Mouse (Mus musculus) MEL (cell line): Measurements from ENCODE around the gene Mfsd7a. TPM values are rescaled to one million over a fixed set of nuclear protein-coding genes. Genes with fewer than 3 reads are reported as not detected.

Experiments
- DNase-seq: peaks from one replicate; pipeline ENCODE4 v3.0.0; 2011; ENCODE audit warnings: low read depth, low spot score
- H3K27ac ChIP-seq: 2 replicates; pipeline ENCODE4 v1.5.1; 2012; ENCODE audit warnings: low read depth, mild to moderate bottlenecking, control low read depth, low read length, moderate library complexity; ENCODE audit not compliant: control insufficient read depth
- H3K27me3 ChIP-seq, 2 experiments: fragments of 150-350 bp in 1 of 2; sonication (generic) in 1 of 2; 2 replicates each; pipeline ENCODE4 v1.6.1; 2012; ENCODE audit warnings: low read length in 2 of 2, mild to moderate bottlenecking in 2 of 2, improper control_type of control experiment in 1 of 2, moderate library complexity in 1 of 2; ENCODE audit not compliant: insufficient read depth in 2 of 2, control insufficient read depth in 1 of 2
- H3K36me3 ChIP-seq, 2 experiments: 2 replicates each; pipeline ENCODE4 v1.6.1; 2012 to 2014; ENCODE audit warnings: low read length in 2 of 2, improper control_type of control experiment in 1 of 2, inconsistent platforms in 1 of 2, mild to moderate bottlenecking in 1 of 2; ENCODE audit not compliant: insufficient read depth in 2 of 2, control insufficient read depth in 1 of 2
- H3K4me1 ChIP-seq, 2 experiments: fragments of 150-350 bp in 1 of 2; sonication (generic) in 1 of 2; 2 replicates each; pipeline ENCODE4 v1.6.1; 2012; ENCODE audit warnings: low read length in 2 of 2, improper control_type of control experiment in 1 of 2, mild to moderate bottlenecking in 1 of 2; ENCODE audit not compliant: insufficient read depth in 2 of 2, control insufficient read depth in 1 of 2
- H3K4me3 ChIP-seq, 2 experiments: fragments of 150-350 bp in 1 of 2; sonication (generic) in 1 of 2; 2 replicates each; pipeline ENCODE4 v1.5.1; 2012; ENCODE audit warnings: low read depth in 2 of 2, low read length in 2 of 2, mild to moderate bottlenecking in 2 of 2, moderate library complexity in 2 of 2, control low read depth in 1 of 2, improper control_type of control experiment in 1 of 2; ENCODE audit not compliant: control insufficient read depth in 1 of 2, insufficient read depth in 1 of 2
- H3K79me2 ChIP-seq: 2 replicates; pipeline ENCODE4 v1.6.1; 2012; ENCODE audit warnings: mild to moderate bottlenecking, low read length, moderate library complexity; ENCODE audit not compliant: control insufficient read depth, poor library complexity, insufficient read depth
- H3K9ac ChIP-seq: 2 replicates; pipeline ENCODE4 v1.6.1; 2012; ENCODE audit warnings: low read depth, mild to moderate bottlenecking, control low read depth, low read length, moderate library complexity; ENCODE audit not compliant: control insufficient read depth, poor library complexity, severe bottlenecking
- H3K9me3 ChIP-seq: fragments of 150-350 bp; sonication (generic); replicated peaks from 2 replicates; pipeline ENCODE4 v1.6.1; 2012; ENCODE audit warnings: mild to moderate bottlenecking, low read length, improper control_type of control experiment, moderate library complexity; ENCODE audit not compliant: insufficient read depth
- BHLHE40 ChIP-seq: IDR thresholded peaks from 2 replicates; pipeline ENCODE4 v1.6.1; 2012; ENCODE audit warnings: low read depth, mild to moderate bottlenecking, inconsistent platforms, low read length, improper control_type of control experiment, borderline replicate concordance
- CHD1 ChIP-seq: IDR thresholded peaks from 2 replicates; pipeline ENCODE4 v1.6.1; 2012; ENCODE audit warnings: low read depth, mild to moderate bottlenecking, inconsistent platforms, low read length, improper control_type of control experiment
- CTCF ChIP-seq, 3 experiments: IDR thresholded peaks in 2 of 3; conservative IDR thresholded peaks in 1 of 3; 2 replicates each; pipeline ENCODE4 v1.5.1; 2011 to 2012; ENCODE audit warnings: low read length in 3 of 3, low read depth in 2 of 3, mild to moderate bottlenecking in 2 of 3, improper control_type of control experiment in 1 of 3, inconsistent platforms in 1 of 3, mixed read lengths in 1 of 3, moderate library complexity in 1 of 3; ENCODE audit not compliant: control insufficient read depth in 1 of 3, insufficient read depth in 1 of 3, poor library complexity in 1 of 3, severe bottlenecking in 1 of 3
- E2F4 ChIP-seq: IDR thresholded peaks from 2 replicates; pipeline ENCODE4 v1.6.1; 2011; ENCODE audit warnings: low read depth, low read length, improper control_type of control experiment, borderline replicate concordance
- ELF1 ChIP-seq: IDR thresholded peaks from 2 replicates; pipeline ENCODE4 v1.6.1; 2014; ENCODE audit warnings: low read depth, mild to moderate bottlenecking, inconsistent platforms, low read length, improper control_type of control experiment, moderate library complexity
- EP300 ChIP-seq, 2 experiments: IDR thresholded peaks; 2 replicates each; pipeline ENCODE4 v1.6.1; 2011; ENCODE audit warnings: improper control_type of control experiment in 2 of 2, low read length in 2 of 2, low read depth in 1 of 2, mild to moderate bottlenecking in 1 of 2
- HCFC1 ChIP-seq: IDR thresholded peaks from 2 replicates; pipeline ENCODE4 v1.6.1; 2012; ENCODE audit warnings: low read depth, mild to moderate bottlenecking, inconsistent platforms, low read length, improper control_type of control experiment, moderate library complexity
- MAFK ChIP-seq: IDR thresholded peaks from 2 replicates; pipeline ENCODE4 v1.6.1; 2011; ENCODE audit warnings: low read depth, mild to moderate bottlenecking, low read length, improper control_type of control experiment, borderline replicate concordance
- MAX ChIP-seq: IDR thresholded peaks from 2 replicates; pipeline ENCODE4 v1.6.1; 2011; ENCODE audit warnings: low read length, improper control_type of control experiment
- MEF2A ChIP-seq: IDR thresholded peaks from 2 replicates; pipeline ENCODE4 v1.6.1; 2014; ENCODE audit warnings: low read depth, mild to moderate bottlenecking, inconsistent platforms, low read length, improper control_type of control experiment; ENCODE audit not compliant: poor library complexity, insufficient replicate concordance, severe bottlenecking; ENCODE audit errors: extremely low read depth
- MXI1 ChIP-seq: IDR thresholded peaks from 2 replicates; pipeline ENCODE4 v1.6.1; 2011; ENCODE audit warnings: mild to moderate bottlenecking, low read depth, low read length, improper control_type of control experiment
- NELFE ChIP-seq: IDR thresholded peaks from 2 replicates; pipeline ENCODE4 v1.6.1; 2011; ENCODE audit warnings: low read depth, low read length, improper control_type of control experiment
- NRF1 ChIP-seq: IDR thresholded peaks from 2 replicates; pipeline ENCODE4 v1.6.1; 2014; ENCODE audit warnings: low read depth, mild to moderate bottlenecking, inconsistent platforms, low read length, improper control_type of control experiment, moderate library complexity; ENCODE audit not compliant: poor library complexity, insufficient read depth, severe bottlenecking
- POLR2AphosphoS2 ChIP-seq: IDR thresholded peaks from 2 replicates; pipeline ENCODE4 v1.6.1; 2011; ENCODE audit warnings: low read length, improper control_type of control experiment
- RAD21 ChIP-seq: IDR thresholded peaks from 2 replicates; pipeline ENCODE4 v1.6.1; 2011; ENCODE audit warnings: mild to moderate bottlenecking, low read depth, low read length, improper control_type of control experiment
- RCOR1 ChIP-seq: IDR thresholded peaks from 2 replicates; pipeline ENCODE4 v1.6.1; 2012; ENCODE audit warnings: low read depth, mild to moderate bottlenecking, inconsistent platforms, low read length, improper control_type of control experiment
- SIN3A ChIP-seq: IDR thresholded peaks from 2 replicates; pipeline ENCODE4 v1.6.1; 2012; ENCODE audit warnings: low read length, improper control_type of control experiment, inconsistent platforms
- TAL1 ChIP-seq: IDR thresholded peaks from 2 replicates; pipeline ENCODE4 v1.6.1; 2012; ENCODE audit warnings: mild to moderate bottlenecking, inconsistent platforms, low read length, moderate library complexity, mixed read lengths
- TBP ChIP-seq: IDR thresholded peaks from 2 replicates; pipeline ENCODE4 v1.8.0; 2011; ENCODE audit warnings: low read depth, low read length, improper control_type of control experiment
- TCF12 ChIP-seq: IDR thresholded peaks from 2 replicates; pipeline ENCODE4 v1.6.1; 2014; ENCODE audit warnings: low read depth, mild to moderate bottlenecking, inconsistent platforms, low read length, improper control_type of control experiment, moderate library complexity
- UBTF ChIP-seq: IDR thresholded peaks from 2 replicates; pipeline ENCODE4 v1.6.1; 2012; ENCODE audit warnings: low read depth, mild to moderate bottlenecking, inconsistent platforms, low read length, improper control_type of control experiment, moderate library complexity, borderline replicate concordance; ENCODE audit not compliant: insufficient read depth
- USF1 ChIP-seq: IDR thresholded peaks from 2 replicates; pipeline ENCODE4 v1.6.1; 2014; ENCODE audit warnings: low read depth, mild to moderate bottlenecking, inconsistent platforms, low read length, improper control_type of control experiment, moderate library complexity
- ZKSCAN1 ChIP-seq: IDR thresholded peaks from 2 replicates; pipeline ENCODE4 v1.6.1; 2012; ENCODE audit warnings: low read depth, mild to moderate bottlenecking, inconsistent platforms, low read length, improper control_type of control experiment, moderate library complexity
- ZMIZ1 ChIP-seq: IDR thresholded peaks from 2 replicates; pipeline ENCODE4 v1.6.1; 2012; ENCODE audit warnings: low read depth, mild to moderate bottlenecking, inconsistent platforms, low read length, improper control_type of control experiment, moderate library complexity
- polyA plus RNA-seq, 2 experiments: library from polyadenylated mRNA; stranded (reverse) in 1 of 2; unstranded in 1 of 2; fragments of >175 nt in 1 of 2; fragments of >200 nt in 1 of 2; gene quantifications; 2 replicates each; pipeline versions ENCODE4 v1.2.1 to v1.2.4; 2012; ENCODE audit warnings: low replicate concordance in 2 of 2, low read depth in 1 of 2; ENCODE audit not compliant: insufficient read length in 2 of 2, insufficient read depth in 1 of 2, missing spikeins in 1 of 2
- total RNA-seq: library from RNA; depleted of rRNA; stranded (reverse); fragments of 300-350 nt; gene quantifications from 2 replicates; pipeline ENCODE4 v1.2.3, GENCODE M21; 2012

The Mfsd7a gene
- total and polyA plus RNA-seq, 3 experiments, result not detected

DNA sequence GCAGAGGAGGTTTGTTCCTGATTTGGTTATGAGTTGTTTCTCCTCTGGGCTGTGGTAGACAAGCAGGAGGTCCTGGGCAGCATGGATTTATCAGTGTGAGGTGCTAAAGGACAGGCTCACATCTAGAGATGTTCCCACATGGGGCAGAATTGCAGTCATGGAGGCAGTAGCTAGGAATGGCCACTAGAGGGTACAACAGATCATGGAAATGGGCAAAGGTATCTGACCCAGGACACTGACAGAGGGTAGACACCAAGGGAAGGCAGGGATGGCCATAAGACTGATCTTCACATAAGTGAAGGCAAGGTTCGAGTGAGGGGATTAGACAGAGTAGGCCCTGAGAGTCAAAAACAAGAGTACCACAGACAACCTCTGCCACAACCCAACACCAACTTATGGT is 21.5 kb downstream of the Mfsd7a start (continued):
- TF ChIP-seq CTCF (IDR thresholded peaks at IDR 0.05 in 2 of 3, conservative IDR thresholded peaks at IDR 0.05 in 1 of 3; ENCODE audit: control insufficient read depth in 1 of 3, insufficient read depth in 1 of 3, low read depth in 2 of 3, low read length in 3 of 3, poor library complexity in 1 of 3, severe bottlenecking in 1 of 3) (peak; percentile 71 to 97 (median 97)), RAD21 (peak; percentile 95), CHD1 (no peak), ZMIZ1 (no peak), MAFK (no peak), RCOR1 (no peak)

DNA sequence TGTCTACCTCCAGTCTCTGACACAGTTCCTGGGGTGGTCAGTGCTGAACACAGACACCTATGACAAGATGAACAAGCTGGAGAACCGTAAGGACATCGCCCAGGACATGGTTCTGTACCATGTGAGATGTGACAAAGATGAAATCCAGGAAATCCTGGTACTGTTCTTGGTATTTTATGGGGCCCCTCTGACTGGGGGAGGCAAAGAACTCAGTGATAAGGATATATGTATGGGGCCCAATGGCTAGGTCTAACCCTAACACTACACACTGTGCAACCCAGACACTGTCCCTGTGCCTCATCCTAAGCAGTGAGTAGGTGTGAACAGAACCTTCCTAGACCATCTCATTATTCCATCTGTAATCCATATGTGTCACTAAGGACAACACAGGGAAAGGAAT is 25.3 kb downstream of the Mfsd7a start:
- Histone ChIP-seq H3K9me3 (no peaks in the 10 kb centered on the region), H3K4me3 (no peak overlapping the region), H3K79me2 (no peaks in the 10 kb centered on the region), H3K4me1 (no peaks in the 10 kb centered on the region; a peak in 1 of 4 replicates), H3K9ac (no peak overlapping the region), H3K27me3 (no peaks in the 10 kb centered on the region), H3K36me3 (peaks cover 0 to 10% of the 10 kb centered on the region in 2 experiments; a peak in 2 of 4 replicates), H3K27ac (no peak overlapping the region)
- DNase-seq, result no peak
- TF ChIP-seq NRF1, result no peak
- TF ChIP-seq E2F4, result no peak
- TF ChIP-seq CTCF (IDR thresholded peaks at IDR 0.05 in 2 of 3, conservative IDR thresholded peaks at IDR 0.05 in 1 of 3; ENCODE audit: control insufficient read depth in 1 of 3, insufficient read depth in 1 of 3, low read depth in 2 of 3, low read length in 3 of 3, poor library complexity in 1 of 3, severe bottlenecking in 1 of 3), result no peak
- TF ChIP-seq RAD21, result no peak
- no peak for TF ChIP-seq POLR2AphosphoS2
- TF ChIP-seq BHLHE40, result no peak
- TF ChIP-seq SIN3A, result no peak
- no peak for TF ChIP-seq ELF1
- no peak for TF ChIP-seq ZMIZ1
- no peak for TF ChIP-seq UBTF
- TF ChIP-seq TCF12, result no peak
- no peak for TF ChIP-seq NELFE
- no peak for TF ChIP-seq MEF2A

GRCm38 (mm10) chr5:108422741-108423140 is 25.9 kb downstream of the Mfsd7a start:
- Histone ChIP-seq H3K27me3 (no peaks in the 10 kb centered on the region), H3K4me3 (no peak overlapping the region), H3K79me2 (no peaks in the 10 kb centered on the region), H3K36me3 (peaks cover 0 to 10% of the 10 kb centered on the region in 2 experiments; a peak in 2 of 4 replicates)
- no peak for TF ChIP-seq NRF1
- TF ChIP-seq TCF12, result no peak
- no peak for TF ChIP-seq TAL1
- no peak for TF ChIP-seq ZKSCAN1
- no peak for TF ChIP-seq MXI1
- TF ChIP-seq ELF1, result no peak
- no peak for TF ChIP-seq USF1
- no peak for TF ChIP-seq CTCF (IDR thresholded peaks at IDR 0.05 in 2 of 3, conservative IDR thresholded peaks at IDR 0.05 in 1 of 3; ENCODE audit: control insufficient read depth in 1 of 3, insufficient read depth in 1 of 3, low read depth in 2 of 3, low read length in 3 of 3, poor library complexity in 1 of 3, severe bottlenecking in 1 of 3)
- no peak for TF ChIP-seq TBP
- TF ChIP-seq BHLHE40, result no peak
- no peak for TF ChIP-seq EP300 (IDR thresholded peaks at IDR 0.05; ENCODE audit: low read depth in 1 of 2, low read length in 2 of 2)
- no peak for TF ChIP-seq MAX
- no peak for TF ChIP-seq CHD1
- no peak for TF ChIP-seq RCOR1
- TF ChIP-seq HCFC1, result no peak
- TF ChIP-seq, all 39 proteins: peak for 0
- H3K9me3 ChIP-seq, result no peaks in the 10 kb centered on the region
- no peaks in the 10 kb centered on the region; a peak in 1 of 4 replicates for H3K4me1 ChIP-seq
- no peak overlapping the region for H3K27ac ChIP-seq
- H3K9ac ChIP-seq, result no peak overlapping the region
- no peak for DNase-seq
